ENCODE assay signal across 16 mouse cellular contexts in genomic region chr9:119823722-119824121, GRCm38 (mm10). TPM values are rescaled to one million over a fixed set of nuclear protein-coding genes. Genes with fewer than 3 reads are reported as not detected.
DNase-seq lines count a peak whose midpoint lies in the region; ATAC-seq lines count a peak whose summit lies in the region.
"Had no signal": no experiment of that assay in that cellular context is flagged by ENCODE, and none has a peak within 500 bp of the region (broad histone marks: within the 10 kb centered on the region; RNA-seq: fewer than 3 reads in every experiment).

No protein-coding gene starts in this region.

- peaks cover 5% of the 10 kb centered on the region; the same call in 1 of the 2 replicates for H3K4me1 ChIP-seq in lung, embryonic 16.5 days (replicated peaks; ENCODE audit: control insufficient read depth, insufficient read depth, low read length)
- H3K4me1 ChIP-seq in limb, embryonic 10.5 days, result peaks cover 22% of the 10 kb centered on the region
- peaks cover 6% of the 10 kb centered on the region; the same call in 1 of the 2 replicates for H3K4me1 ChIP-seq in embryonic facial prominence, embryonic 10.5 days
- H3K4me1 ChIP-seq in intestine, embryonic 15.5 days (replicated peaks), result no peaks in the 10 kb centered on the region
- H3K4me1 ChIP-seq: stomach, embryonic 15.5 days had no signal

- H3K27ac ChIP-seq in lung, embryonic 16.5 days (ENCODE audit: low read length), result 0 out of 2 replicates have a peak overlapping the region, but pooled peaks have one; percentile 4
- H3K27ac ChIP-seq in limb, embryonic 10.5 days, result peak overlapping the region; percentile 56; the same call in 1 of the 2 replicates
- no peak overlapping the region for H3K27ac ChIP-seq in embryonic facial prominence, embryonic 10.5 days (replicated peaks)
- H3K27ac ChIP-seq in intestine, embryonic 15.5 days, result no peak overlapping the region
- H3K27ac ChIP-seq: stomach, embryonic 15.5 days had no signal

- peak; percentile 15; the same call in 1 of the 2 replicates for ATAC-seq in lung, embryonic 16.5 days (ENCODE audit: low read depth)
- ATAC-seq in activated CD4-positive, CD25-positive, alpha-beta regulatory T cell, adult 4 months, result peak; percentile 80
- no peak for ATAC-seq in intestine, embryonic 15.5 days

- H3K9ac ChIP-seq in lung, embryonic 16.5 days (ENCODE audit: low read length), result no peak overlapping the region
- H3K9ac ChIP-seq in intestine, embryonic 15.5 days, result no peak overlapping the region
- H3K9ac ChIP-seq: stomach, embryonic 15.5 days had no signal

- no peak overlapping the region; the same call in 1 of the 2 replicates for H3K4me3 ChIP-seq in lung, embryonic 16.5 days (ENCODE audit: low read length)
- H3K4me3 ChIP-seq in limb, embryonic 10.5 days, result no peak overlapping the region
- no peak overlapping the region for H3K4me3 ChIP-seq in embryonic facial prominence, embryonic 10.5 days
- no peak overlapping the region for H3K4me3 ChIP-seq in intestine, embryonic 15.5 days (replicated peaks)
- H3K4me3 ChIP-seq: erythroblast, embryonic 14.5 days; stomach, embryonic 15.5 days had no signal

- no peaks in the 10 kb centered on the region for H3K36me3 ChIP-seq in lung, embryonic 16.5 days (ENCODE audit: control insufficient read depth, insufficient read depth, low read length)
- no peaks in the 10 kb centered on the region for H3K36me3 ChIP-seq in limb, embryonic 10.5 days
- no peaks in the 10 kb centered on the region for H3K36me3 ChIP-seq in splenic B cell, adult 2 months (ENCODE audit: control insufficient read depth, insufficient read depth, low read length, poor library complexity, severe bottlenecking)
- H3K36me3 ChIP-seq in embryonic facial prominence, embryonic 10.5 days (replicated peaks), result no peaks in the 10 kb centered on the region
- H3K36me3 ChIP-seq in intestine, embryonic 15.5 days, result no peaks in the 10 kb centered on the region
- H3K36me3 ChIP-seq: G1E; stomach, embryonic 15.5 days had no signal

- no peaks in the 10 kb centered on the region for H3K27me3 ChIP-seq in lung, embryonic 16.5 days (ENCODE audit: control insufficient read depth, insufficient read depth, low read depth, low read length)
- no peaks in the 10 kb centered on the region for H3K27me3 ChIP-seq in limb, embryonic 10.5 days (ENCODE audit: low read depth, poor library complexity, severe bottlenecking)
- H3K27me3 ChIP-seq in splenic B cell, adult 2 months (ENCODE audit: control insufficient read depth, insufficient read depth, low read length, poor library complexity, severe bottlenecking), result no peaks in the 10 kb centered on the region
- H3K27me3 ChIP-seq in embryonic facial prominence, embryonic 10.5 days (replicated peaks; ENCODE audit: low read depth, poor library complexity, severe bottlenecking), result no peaks in the 10 kb centered on the region
- no peaks in the 10 kb centered on the region for H3K27me3 ChIP-seq in intestine, embryonic 15.5 days (replicated peaks)
- H3K27me3 ChIP-seq: stomach, embryonic 15.5 days had no signal

- WGBS in lung, embryonic 16.5 days, result 31% methylated on average over 9 of the region's 9 CpGs
- 73% methylated on average over 9 of the region's 9 CpGs for WGBS in limb, embryonic 10.5 days
- WGBS in embryonic facial prominence, embryonic 10.5 days, result 71% methylated on average over 9 of the region's 9 CpGs
- WGBS in intestine, embryonic 15.5 days, result 57% methylated on average over 9 of the region's 9 CpGs

- peak overlapping the region; percentile 27 for H3K4me2 ChIP-seq in lung, embryonic 16.5 days (ENCODE audit: low read depth, low read length)
- H3K4me2 ChIP-seq in intestine, embryonic 15.5 days (replicated peaks), result no peak overlapping the region
- H3K4me2 ChIP-seq: stomach, embryonic 15.5 days had no signal

- DNase-seq in lung, postnatal 25 days (ENCODE audit: low spot score), result no peak
- DNase-seq in limb, embryonic 10.5 days (ENCODE audit: low spot score), result no peak
- DNase-seq in splenic B cell, adult 2 months (ENCODE audit: low read depth, low spot score), result peak; percentile 7
- no peak for DNase-seq in embryonic facial prominence, embryonic 10.5 days (ENCODE audit: low spot score)
- DNase-seq: cerebellum, adult 8-10 months; embryo, embryonic 11 days; heart, postnatal 14 days; kidney, postnatal 25 days; right cerebral cortex, postnatal 4 days; thymus, postnatal 4 days had no signal

- H3K9me3 ChIP-seq in lung, embryonic 16.5 days (ENCODE audit: control insufficient read depth, low read length), result no peaks in the 10 kb centered on the region
- H3K9me3 ChIP-seq in limb, embryonic 10.5 days (replicated peaks), result no peaks in the 10 kb centered on the region
- H3K9me3 ChIP-seq in embryonic facial prominence, embryonic 10.5 days, result no peaks in the 10 kb centered on the region
- no peaks in the 10 kb centered on the region for H3K9me3 ChIP-seq in intestine, embryonic 15.5 days
- H3K9me3 ChIP-seq: stomach, embryonic 15.5 days had no signal

RNA-seq across cellular contexts. Expression of gene Scn11a, which starts 1.5 kb away (rescaled TPM):
- 0.04 TPM in 1 of 2 replicates, not detected in the other for polyA plus RNA-seq in lung, embryonic 16.5 days (2015; fragmentation: Nextera tagmentation; extraction: Ambion mirVana)
- polyA plus RNA-seq in activated CD4-positive, CD25-positive, alpha-beta regulatory T cell, adult 4 months (2017; shearing (Covaris generic)), result under 1 TPM; 0.57 to 0.78 TPM
- 0.06 and 0.25 TPM in 2 replicates for polyA plus RNA-seq in limb, embryonic 10.5 days (2016; fragmentation: Nextera tagmentation; extraction: Ambion mirVana)
- 0.13 and 0.14 TPM in 2 replicates for polyA plus RNA-seq in embryonic facial prominence, embryonic 10.5 days (2016; fragmentation: Nextera tagmentation; extraction: Ambion mirVana)
- 0.04 TPM in 1 of 2 replicates, not detected in the other for polyA plus RNA-seq in intestine, embryonic 15.5 days (2015; fragmentation: Nextera tagmentation; extraction: Ambion mirVana)
- polyA plus RNA-seq: erythroblast, embryonic 14.5 days; G1E had no signal

Comparison
In these comparisons a context has a peak if more than half of its experiments do, and no peak if none do; other contexts are left out.
1. H3K27ac ChIP-seq: peak in lung, embryonic 16.5 days (single experiment) and limb, embryonic 10.5 days (single experiment); none in embryonic facial prominence, embryonic 10.5 days (single experiment) and intestine, embryonic 15.5 days (single experiment).